Mouse (Mus musculus): Measurements from ENCODE around the gene Jag2.

The Jag2 gene

GRCm38 (mm10) chr12:112868178-112869087 lies 61.1 kb downstream of the Jag2 start, which contains the start of gene Gpr132:
TSS of gene Gpr132 (minus strand) at chr12:112868228.
- DNase-seq (ENCODE audit: low read depth, low spot score), result no peak

- DNase-seq (ENCODE audit: low read depth, low spot score), result no peak
These were observed 62.4 kb downstream of the Jag2 start for GRCm38 (mm10) chr12:112867106-112867674.

DNA sequence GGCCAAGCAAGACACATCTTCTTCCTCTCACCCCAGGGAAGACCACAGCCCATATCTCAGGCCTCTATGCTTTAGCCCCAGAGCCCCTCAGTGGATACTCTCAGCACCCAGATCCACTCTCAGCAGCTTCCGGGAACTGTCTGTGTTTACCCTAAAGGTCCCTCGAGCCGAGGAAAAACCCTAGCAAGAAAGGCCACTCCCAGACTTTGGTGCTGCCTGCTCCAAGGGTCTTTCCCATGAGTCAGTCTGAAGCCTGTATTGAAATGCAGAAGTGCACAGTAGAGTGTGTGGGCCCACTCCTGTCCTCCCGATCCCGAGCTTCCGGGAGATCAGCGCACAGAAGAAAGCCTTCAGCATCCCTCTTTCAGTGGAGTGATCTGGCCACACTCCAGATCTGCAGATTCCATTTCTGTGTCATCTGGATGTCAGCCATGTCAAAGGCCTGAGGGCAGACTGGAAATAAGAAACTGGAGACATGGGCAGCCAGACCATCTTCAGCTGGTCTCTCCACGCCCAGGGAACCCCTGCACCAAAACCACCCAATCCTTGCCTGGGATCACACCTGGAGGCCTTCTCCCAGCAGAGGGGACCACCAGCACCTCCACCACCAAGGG lies 63.0 kb downstream of the Jag2 start:
- DNase-seq (ENCODE audit: low read depth, low spot score), result no peak

DNA sequence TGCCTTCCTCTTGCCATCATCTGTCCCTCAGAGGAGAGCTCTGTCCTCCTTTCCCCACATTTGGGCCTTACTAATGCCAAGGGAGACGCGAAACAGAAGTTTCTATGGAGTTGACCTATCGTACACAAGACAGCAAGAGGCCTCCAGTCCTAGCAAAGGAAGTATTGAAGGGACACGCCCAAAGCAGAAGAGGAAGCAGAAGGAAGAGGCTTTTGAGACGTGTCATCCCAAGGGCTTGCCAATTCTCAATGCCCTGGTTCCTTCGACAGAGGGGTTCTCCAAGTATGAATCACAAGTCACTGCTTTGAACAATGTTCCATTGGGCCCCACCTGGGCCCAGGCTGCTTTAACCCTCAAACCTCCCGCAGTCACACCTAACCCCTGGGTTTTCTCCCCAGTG lies 64.8 kb downstream of the Jag2 start:
- DNase-seq (ENCODE audit: low read depth, low spot score), result no peak

GRCm38 (mm10) chr12:112861911-112862321 lies 67.7 kb downstream of the Jag2 start:
- no peak for DNase-seq (ENCODE audit: low read depth, low spot score)

DNA sequence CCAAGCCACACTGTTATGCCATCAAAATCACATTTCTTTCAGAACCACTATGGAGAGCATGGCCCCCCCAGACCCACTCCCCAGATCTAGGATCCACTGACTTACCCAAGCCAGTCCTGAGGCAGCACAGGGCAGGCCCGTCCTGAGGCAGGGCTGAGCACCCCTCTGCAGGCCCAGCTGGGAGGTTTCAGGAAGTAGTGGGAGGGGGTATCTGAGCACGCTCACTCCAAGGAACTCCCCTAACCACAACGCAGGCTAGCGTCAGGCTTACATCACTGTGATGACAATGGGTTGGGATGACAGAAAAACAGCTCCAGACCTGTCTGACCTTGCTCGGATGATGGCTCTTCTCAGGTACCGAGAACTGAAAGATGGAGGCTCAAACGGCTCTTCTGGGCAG lies 68.8 kb downstream of the Jag2 start:
- DNase-seq (ENCODE audit: low read depth, low spot score), result no peak

DNA sequence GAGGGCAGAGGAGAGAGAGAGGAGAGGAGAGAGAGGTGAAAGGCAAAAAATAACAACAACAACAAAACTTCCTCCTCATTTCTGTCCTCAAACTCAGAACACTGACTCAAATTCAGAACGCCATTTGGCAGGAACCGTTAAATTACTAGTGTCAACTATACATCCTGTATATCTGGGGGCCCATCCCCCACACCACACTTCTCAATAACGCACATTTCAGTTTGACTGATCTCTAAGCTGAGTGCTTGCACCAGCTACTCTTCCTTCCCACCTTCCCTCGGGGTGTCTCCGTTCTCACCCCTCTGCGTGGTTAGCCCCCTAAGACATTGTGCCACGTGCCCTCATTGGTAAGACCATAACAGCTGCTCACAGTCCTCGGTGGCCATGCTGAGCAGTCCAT lies 69.6 kb downstream of the Jag2 start:
- DNase-seq (ENCODE audit: low read depth, low spot score), result no peak

DNA sequence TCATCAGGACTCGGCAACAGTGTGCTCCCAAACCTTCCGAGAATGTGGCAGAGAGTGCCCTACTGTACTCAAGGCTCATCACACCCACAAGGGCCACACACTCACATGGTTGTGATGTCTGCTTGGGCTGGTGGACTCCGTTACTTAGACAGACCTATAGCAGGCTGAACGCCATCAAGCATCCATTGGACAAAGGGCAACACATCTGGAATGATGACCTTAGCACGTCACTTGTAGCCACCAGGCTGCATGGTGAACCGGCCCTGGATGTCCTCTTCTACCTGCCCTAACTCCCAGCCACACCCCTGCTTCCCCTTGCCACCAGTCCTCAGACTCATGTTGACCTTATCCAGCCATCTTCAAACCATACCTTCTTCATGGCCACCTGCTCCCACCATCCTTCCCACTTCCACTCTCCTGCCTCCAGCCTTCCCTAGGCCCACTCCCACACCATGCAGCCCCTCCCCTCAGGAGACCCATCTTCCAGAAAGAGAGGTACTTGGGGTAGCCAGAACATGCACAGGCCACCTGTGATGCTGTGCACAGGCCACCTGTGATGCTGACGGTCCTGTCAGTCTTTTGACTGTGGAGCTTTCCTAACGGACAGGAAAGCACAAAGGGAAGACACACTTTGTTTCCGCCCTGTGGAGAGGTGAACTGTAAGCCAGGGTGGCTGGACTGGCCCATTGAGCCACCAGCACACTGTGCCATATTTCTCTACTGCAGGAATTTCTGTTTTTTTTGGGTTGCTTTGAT lies 70.8 kb downstream of the Jag2 start:
- DNase-seq (ENCODE audit: low read depth, low spot score), result no peak

Measured in embryo, embryonic 11.5 days (tissue).